Mouse (Mus musculus): ENCODE measurements at regions not wholly inside any gene's neighbourhood (a gene's known extent, or its start where the extent isn't known, plus 50 kb on each side); places are given as distances from the start of the nearest gene placed in this dataset.

- H3K4me2 ChIP-seq = no peak overlapping the region
- H3K36me3 ChIP-seq = no peaks in the 10 kb centered on the region
- peaks cover 36% of the 10 kb centered on the region for H3K4me1 ChIP-seq (replicated peaks)
- H3K9me3 ChIP-seq (replicated peaks) = no peaks in the 10 kb centered on the region
- H3K9ac ChIP-seq = no peak overlapping the region
- peak overlapping the region; percentile 77 for H3K27ac ChIP-seq (ENCODE audit: poor library complexity, severe bottlenecking)
- 47% methylated on average over 3 of the region's 3 CpGs for WGBS
- H3K27me3 ChIP-seq (replicated peaks) = no peaks in the 10 kb centered on the region
- H3K4me3 ChIP-seq = no peak overlapping the region
- ATAC-seq (ENCODE audit: insufficient number of reproducible peaks, low FRiP score) = no peak
Measured at GRCm38 (mm10) chr1:193448793-193449393, 78.8 kb upstream of the Camk1g start.

GRCm38 (mm10) chr1:193447647-193448046, 77.5 kb upstream of the Camk1g start:
- no peaks in the 10 kb centered on the region for H3K27me3 ChIP-seq (replicated peaks)
- no peak overlapping the region for H3K9ac ChIP-seq
- ATAC-seq (ENCODE audit: insufficient number of reproducible peaks, low FRiP score) = no peak
- peaks cover 31% of the 10 kb centered on the region for H3K4me1 ChIP-seq (replicated peaks)
- H3K9me3 ChIP-seq (replicated peaks) = no peaks in the 10 kb centered on the region
- WGBS = 87% methylated on average over 5 of the region's 5 CpGs
- no peak overlapping the region for H3K4me2 ChIP-seq
- H3K4me3 ChIP-seq = no peak overlapping the region
- no peak overlapping the region for H3K27ac ChIP-seq (ENCODE audit: poor library complexity, severe bottlenecking)
- H3K36me3 ChIP-seq = no peaks in the 10 kb centered on the region

GRCm38 (mm10) chr1:193443964-193444676, 74.0 kb upstream of the Camk1g start:
- no peak for ATAC-seq (ENCODE audit: insufficient number of reproducible peaks, low FRiP score)
- H3K9me3 ChIP-seq (replicated peaks) = no peaks in the 10 kb centered on the region
- no peak overlapping the region for H3K9ac ChIP-seq
- peaks cover 4% of the 10 kb centered on the region; the same call in 1 of the 2 replicates for H3K4me1 ChIP-seq (replicated peaks)
- no peak overlapping the region for H3K4me2 ChIP-seq
- H3K27ac ChIP-seq (ENCODE audit: poor library complexity, severe bottlenecking) = no peak overlapping the region
- H3K36me3 ChIP-seq = no peaks in the 10 kb centered on the region
- H3K27me3 ChIP-seq (replicated peaks) = no peaks in the 10 kb centered on the region
- no peak overlapping the region for H3K4me3 ChIP-seq
- WGBS = 69% methylated on average over 1 of the region's 1 CpGs

- WGBS = 10% methylated on average over 1 of the region's 1 CpGs
- no peak overlapping the region for H3K27ac ChIP-seq (ENCODE audit: poor library complexity, severe bottlenecking)
- 0 out of 2 replicates have a peak, but pooled peaks cover 4% of the 10 kb centered on the region for H3K27me3 ChIP-seq (replicated peaks)
- H3K4me2 ChIP-seq = no peak overlapping the region
- no peaks in the 10 kb centered on the region for H3K9me3 ChIP-seq (replicated peaks)
- H3K36me3 ChIP-seq = no peaks in the 10 kb centered on the region
- H3K4me1 ChIP-seq (replicated peaks) = no peaks in the 10 kb centered on the region
- no peak overlapping the region for H3K4me3 ChIP-seq
- ATAC-seq (ENCODE audit: insufficient number of reproducible peaks, low FRiP score) = no peak
- no peak overlapping the region for H3K9ac ChIP-seq
Measured at GRCm38 (mm10) chr1:193440512-193440911, 70.4 kb upstream of the Camk1g start.

GRCm38 (mm10) chr1:193434281-193434680, 64.2 kb upstream of the Camk1g start:
- H3K9me3 ChIP-seq (replicated peaks) = no peaks in the 10 kb centered on the region
- 74% methylated on average over 4 of the region's 4 CpGs for WGBS
- no peak for ATAC-seq (ENCODE audit: insufficient number of reproducible peaks, low FRiP score)

GRCm38 (mm10) chr1:193433493-193434021, 63.5 kb upstream of the Camk1g start:
- WGBS = 44% methylated on average over 7 of the region's 7 CpGs

More at GRCm38 (mm10) chr1:193434281-193434680, 64.2 kb upstream of the Camk1g start:
- no peak overlapping the region for H3K4me3 ChIP-seq
- 0 out of 2 replicates have a peak, but pooled peaks cover 7% of the 10 kb centered on the region for H3K27me3 ChIP-seq (replicated peaks)
- H3K27ac ChIP-seq (ENCODE audit: poor library complexity, severe bottlenecking) = no peak overlapping the region
- H3K9ac ChIP-seq = no peak overlapping the region
- no peak overlapping the region for H3K4me2 ChIP-seq
- 0 out of 2 replicates have a peak, but pooled peaks cover 5% of the 10 kb centered on the region for H3K4me1 ChIP-seq (replicated peaks)
- H3K36me3 ChIP-seq = no peaks in the 10 kb centered on the region

GRCm38 (mm10) chr1:193430231-193430630, 60.1 kb upstream of the Camk1g start:
- Histone ChIP-seq H3K9me3 (replicated peaks) (no peaks in the 10 kb centered on the region), H3K4me2 (no peak overlapping the region), H3K27ac (ENCODE audit: poor library complexity, severe bottlenecking) (no peak overlapping the region), H3K27me3 (replicated peaks) (0 out of 2 replicates have a peak, but pooled peaks cover 3% of the 10 kb centered on the region), H3K4me3 (no peak overlapping the region), H3K4me1 (replicated peaks) (0 out of 2 replicates have a peak, but pooled peaks cover 5% of the 10 kb centered on the region), H3K36me3 (no peaks in the 10 kb centered on the region), H3K9ac (no peak overlapping the region)
- ATAC-seq (ENCODE audit: insufficient number of reproducible peaks, low FRiP score) = no peak
- WGBS = 50% methylated on average over 8 of the region's 8 CpGs

More at GRCm38 (mm10) chr1:193433493-193434021, 63.5 kb upstream of the Camk1g start:
- no peak for ATAC-seq (ENCODE audit: insufficient number of reproducible peaks, low FRiP score)
- Histone ChIP-seq H3K9me3 (replicated peaks) (no peaks in the 10 kb centered on the region), H3K36me3 (no peaks in the 10 kb centered on the region), H3K4me1 (replicated peaks) (0 out of 2 replicates have a peak, but pooled peaks cover 5% of the 10 kb centered on the region), H3K9ac (no peak overlapping the region), H3K27ac (ENCODE audit: poor library complexity, severe bottlenecking) (no peak overlapping the region), H3K27me3 (replicated peaks) (0 out of 2 replicates have a peak, but pooled peaks cover 7% of the 10 kb centered on the region), H3K4me2 (no peak overlapping the region), H3K4me3 (no peak overlapping the region)

GRCm38 (mm10) chr1:193423653-193424075, 53.6 kb upstream of the Camk1g start:
- no peak overlapping the region for H3K27ac ChIP-seq (ENCODE audit: poor library complexity, severe bottlenecking)
- WGBS = 33% methylated on average over 8 of the region's 8 CpGs
- ATAC-seq (ENCODE audit: insufficient number of reproducible peaks, low FRiP score) = no peak; the same call in 1 of the 2 replicates
- no peak overlapping the region for H3K9ac ChIP-seq
- H3K4me2 ChIP-seq = no peak overlapping the region
- H3K4me3 ChIP-seq = no peak overlapping the region
- H3K27me3 ChIP-seq (replicated peaks) = no peaks in the 10 kb centered on the region
- H3K4me1 ChIP-seq (replicated peaks) = peaks cover 20% of the 10 kb centered on the region
- H3K36me3 ChIP-seq = no peaks in the 10 kb centered on the region
- no peaks in the 10 kb centered on the region for H3K9me3 ChIP-seq (replicated peaks)

- Histone ChIP-seq H3K4me3 (no peak overlapping the region), H3K27ac (ENCODE audit: poor library complexity, severe bottlenecking) (no peak overlapping the region), H3K4me1 (replicated peaks) (peaks cover 25% of the 10 kb centered on the region), H3K4me2 (no peak overlapping the region), H3K9ac (no peak overlapping the region), H3K27me3 (replicated peaks) (no peaks in the 10 kb centered on the region), H3K36me3 (no peaks in the 10 kb centered on the region), H3K9me3 (replicated peaks) (no peaks in the 10 kb centered on the region)
- peak; percentile 44; the same call in 1 of the 2 replicates for ATAC-seq (ENCODE audit: insufficient number of reproducible peaks, low FRiP score)
- 55% methylated on average over 1 of the region's 1 CpGs for WGBS
Measured at GRCm38 (mm10) chr1:193422886-193423285, 52.8 kb upstream of the Camk1g start.

- peaks cover 25% of the 10 kb centered on the region for H3K4me1 ChIP-seq (replicated peaks)
- 93% methylated on average over 1 of the region's 1 CpGs for WGBS
- no peaks in the 10 kb centered on the region for H3K9me3 ChIP-seq (replicated peaks)
- no peak for ATAC-seq (ENCODE audit: insufficient number of reproducible peaks, low FRiP score)
- no peak overlapping the region for H3K4me3 ChIP-seq
- H3K36me3 ChIP-seq = no peaks in the 10 kb centered on the region
- H3K27me3 ChIP-seq (replicated peaks) = 0 out of 2 replicates have a peak, but pooled peaks cover 4% of the 10 kb centered on the region
- no peak overlapping the region for H3K27ac ChIP-seq (ENCODE audit: poor library complexity, severe bottlenecking)
- no peak overlapping the region for H3K9ac ChIP-seq
- H3K4me2 ChIP-seq = no peak overlapping the region
Measured at GRCm38 (mm10) chr1:193421820-193422219, 51.7 kb upstream of the Camk1g start.

- no peak for ATAC-seq (ENCODE audit: insufficient number of reproducible peaks, low FRiP score)
- no peak overlapping the region for H3K9ac ChIP-seq
- H3K27ac ChIP-seq (ENCODE audit: poor library complexity, severe bottlenecking) = no peak overlapping the region
- H3K27me3 ChIP-seq (replicated peaks) = 0 out of 2 replicates have a peak, but pooled peaks cover 4% of the 10 kb centered on the region
- no peak overlapping the region for H3K4me3 ChIP-seq
- H3K9me3 ChIP-seq (replicated peaks) = no peaks in the 10 kb centered on the region
- H3K4me1 ChIP-seq (replicated peaks) = peaks cover 25% of the 10 kb centered on the region
- H3K36me3 ChIP-seq = no peaks in the 10 kb centered on the region
- H3K4me2 ChIP-seq = no peak overlapping the region
Measured at GRCm38 (mm10) chr1:193421414-193421813, 51.3 kb upstream of the Camk1g start.
